Mouse (Mus musculus) natural killer cell, adult 2 months (primary cell): ENCODE results near the gene 1810046K07Rik.

ENCODE experiments used
- DNase-seq, 2 experiments: peaks; one replicate each; pipeline ENCODE4 v3.0.0; 2022; ENCODE audit warnings: low spot score in 2 of 2

1810046K07Rik gene

GRCm38 (mm10) chr9:51328731-51329130 lies at the start of gene 1810046K07Rik:
TSS of gene 1810046K07Rik (minus strand) at chr9:51328917.
- DNase-seq: no peak

- no peak for DNase-seq
Observed at GRCm38 (mm10) chr9:51369560-51369959, 40.8 kb upstream of the 1810046K07Rik start.

- no peak for DNase-seq
Observed at GRCm38 (mm10) chr9:51367124-51367523, 38.4 kb upstream of the 1810046K07Rik start.

- no peak for DNase-seq
Observed at GRCm38 (mm10) chr9:51364059-51364458, 35.3 kb upstream of the 1810046K07Rik start.

- DNase-seq: no peak
Observed at GRCm38 (mm10) chr9:51353511-51353910, 24.8 kb upstream of the 1810046K07Rik start.

GRCm38 (mm10) chr9:51352896-51353295 lies 24.2 kb upstream of the 1810046K07Rik start:
- DNase-seq: no peak

GRCm38 (mm10) chr9:51349422-51349821 lies 20.7 kb upstream of the 1810046K07Rik start:
- no peak for DNase-seq

- DNase-seq: no peak
Observed at GRCm38 (mm10) chr9:51345768-51346167, 17.1 kb upstream of the 1810046K07Rik start.

GRCm38 (mm10) chr9:51335294-51336010 lies 6.7 kb upstream of the 1810046K07Rik start:
- peak; percentile 2 to 16 for DNase-seq

GRCm38 (mm10) chr9:51331449-51332238 lies 2.9 kb upstream of the 1810046K07Rik start:
- DNase-seq: no peak

GRCm38 (mm10) chr9:51327555-51327903 lies 1.2 kb downstream of the 1810046K07Rik start:
- no peak for DNase-seq

- DNase-seq: no peak
Observed at GRCm38 (mm10) chr9:51326619-51327554, 1.8 kb downstream of the 1810046K07Rik start.

- DNase-seq: no peak
Observed at GRCm38 (mm10) chr9:51324406-51325065, 4.2 kb downstream of the 1810046K07Rik start.

- DNase-seq: no peak
Observed at GRCm38 (mm10) chr9:51320096-51320495, 8.6 kb downstream of the 1810046K07Rik start.

GRCm38 (mm10) chr9:51318246-51318645 lies 10.5 kb downstream of the 1810046K07Rik start:
- DNase-seq: no peak

- DNase-seq: no peak
Observed at GRCm38 (mm10) chr9:51317322-51317721, 11.4 kb downstream of the 1810046K07Rik start.

GRCm38 (mm10) chr9:51315402-51316063 lies 13.2 kb downstream of the 1810046K07Rik start:
- DNase-seq: no peak

GRCm38 (mm10) chr9:51312554-51313317 lies 16.0 kb downstream of the 1810046K07Rik start:
- DNase-seq: no peak

GRCm38 (mm10) chr9:51310515-51310914 lies 18.2 kb downstream of the 1810046K07Rik start:
- DNase-seq: no peak

- DNase-seq: no peak
Observed at GRCm38 (mm10) chr9:51306351-51306750, 22.4 kb downstream of the 1810046K07Rik start.
